Mouse (Mus musculus) C2C12 (cell line): Measurements from ENCODE around the gene Nectin2.

Source experiments
- CEBPB ChIP-seq: IDR thresholded peaks from one replicate; pipeline ENCODE4 v1.6.1; 2011; ENCODE audit warnings: low read depth, mild to moderate bottlenecking, control low read depth, moderate library complexity
- CTCF ChIP-seq: IDR thresholded peaks from one replicate; pipeline ENCODE4 v1.5.1; 2011; ENCODE audit not compliant: control insufficient read depth, insufficient read depth, insufficient read length
- MAX ChIP-seq: IDR thresholded peaks from one replicate; pipeline ENCODE4 v1.6.1; 2011; ENCODE audit warnings: mild to moderate bottlenecking, control low read depth
- MYOG ChIP-seq: IDR thresholded peaks from one replicate; pipeline ENCODE4 v1.6.1; 2011; ENCODE audit not compliant: control insufficient read depth, insufficient read length; ENCODE audit errors: extremely low read depth
- USF1 ChIP-seq: IDR thresholded peaks from one replicate; pipeline ENCODE4 v1.6.1; 2011; ENCODE audit warnings: low read depth, mild to moderate bottlenecking, control low read depth, moderate library complexity

DNA sequence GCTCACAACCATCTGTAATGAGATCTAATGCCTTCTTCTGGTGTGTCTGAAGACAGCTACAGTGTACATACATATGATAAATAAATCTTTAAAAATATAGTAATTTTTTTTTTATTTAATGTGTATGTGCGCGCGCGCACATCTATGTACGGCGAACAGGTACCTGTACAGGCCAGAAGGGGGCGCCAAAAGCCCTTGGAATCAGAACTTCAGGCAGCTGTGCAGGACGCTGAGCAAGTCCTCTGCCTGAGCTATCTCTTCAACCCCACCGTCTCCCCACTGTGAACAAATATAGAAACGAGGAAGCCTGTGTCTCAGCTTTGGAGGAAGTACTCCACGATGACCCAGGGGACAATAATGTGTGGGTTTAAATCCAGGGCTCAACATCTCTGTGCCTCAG is 10.0 kb downstream of the Nectin2 start:
- no peak for TF ChIP-seq CTCF
- TF ChIP-seq CEBPB: no peak
- no peak for TF ChIP-seq MYOG
- TF ChIP-seq MAX: no peak
- TF ChIP-seq USF1: no peak
